Comparison of ENCODE assay signal across 26 mouse cellular contexts in genomic region chr7:98768460-98768859, GRCm38 (mm10).
"Had no signal": no experiment of that assay in that cellular context is flagged by ENCODE, and none has a peak within 500 bp of the region (broad histone marks: within the 10 kb centered on the region; RNA-seq: fewer than 3 reads in every experiment).

No protein-coding gene starts in this region.

- H3K27ac ChIP-seq: embryonic facial prominence, embryonic 10.5 days; embryonic facial prominence, embryonic 12.5 days; embryonic facial prominence, embryonic 13.5 days; embryonic facial prominence, embryonic 15.5 days; forebrain, embryonic 12.5 days; forebrain, embryonic 13.5 days; forebrain, embryonic 15.5 days; gastrocnemius, adult 2 months; heart, adult 2 months had no signal

- H3K9ac ChIP-seq: embryonic facial prominence, embryonic 12.5 days; embryonic facial prominence, embryonic 15.5 days; forebrain, embryonic 12.5 days; forebrain, embryonic 13.5 days; forebrain, embryonic 15.5 days; forebrain, postnatal 0 days had no signal

- DNase-seq: cerebellum, adult 8-10 months; cerebellum, adult 9-10 months; cerebellum, adult 9-11 months; cerebellum, postnatal 25 days; cerebellum, postnatal 36 days; embryo, embryonic 11 days; forebrain, postnatal 0 days; gastrocnemius, adult 2 months; gastrocnemius, postnatal 10 days; gastrocnemius, postnatal 14 days; gastrocnemius, postnatal 25 days; gastrocnemius, postnatal 36 days; heart, adult 11 months; heart, adult 18-20 months; heart, adult 2 months had no signal

- H3K27me3 ChIP-seq: embryonic facial prominence, embryonic 12.5 days; embryonic facial prominence, embryonic 13.5 days; embryonic facial prominence, embryonic 15.5 days; forebrain, embryonic 12.5 days; forebrain, embryonic 15.5 days had no signal

- ATAC-seq: forebrain, embryonic 13.5 days; forebrain, embryonic 14.5 days; forebrain, embryonic 15.5 days; forebrain, embryonic 16.5 days; forebrain, postnatal 0 days had no signal

- H3K4me3 ChIP-seq: embryonic facial prominence, embryonic 10.5 days; embryonic facial prominence, embryonic 12.5 days; embryonic facial prominence, embryonic 13.5 days; embryonic facial prominence, embryonic 15.5 days; erythroblast, embryonic 14.5 days; forebrain, embryonic 10.5 days; forebrain, embryonic 12.5 days; forebrain, embryonic 13.5 days; forebrain, embryonic 15.5 days; gastrocnemius, adult 2 months; heart, adult 2 months had no signal

- H3K4me2 ChIP-seq: embryonic facial prominence, embryonic 12.5 days; embryonic facial prominence, embryonic 13.5 days; embryonic facial prominence, embryonic 15.5 days; forebrain, embryonic 12.5 days; forebrain, embryonic 13.5 days; forebrain, embryonic 15.5 days had no signal

- H3K9me3 ChIP-seq: embryonic facial prominence, embryonic 10.5 days; embryonic facial prominence, embryonic 12.5 days; embryonic facial prominence, embryonic 13.5 days; embryonic facial prominence, embryonic 15.5 days; forebrain, embryonic 10.5 days; forebrain, embryonic 12.5 days; forebrain, embryonic 13.5 days; forebrain, embryonic 15.5 days had no signal

- H3K36me3 ChIP-seq: embryonic facial prominence, embryonic 10.5 days; embryonic facial prominence, embryonic 12.5 days; embryonic facial prominence, embryonic 13.5 days; embryonic facial prominence, embryonic 15.5 days; forebrain, embryonic 10.5 days; forebrain, embryonic 12.5 days; forebrain, embryonic 15.5 days had no signal

- H3K4me1 ChIP-seq: forebrain, embryonic 15.5 days had no signal
